Mouse (Mus musculus) G1E-ER4 (cell line): Measurements from ENCODE around the gene Blm. TPM values are rescaled to one million over a fixed set of nuclear protein-coding genes. Genes with fewer than 3 reads are reported as not detected.

Experiments
- GATA1 ChIP-seq: IDR thresholded peaks from one replicate; pipeline ENCODE4 v1.8.0; 2012; ENCODE audit warnings: low read length, inconsistent platforms
- polyA plus RNA-seq: library from polyadenylated mRNA; stranded (reverse); fragments of >175 nt; gene quantifications from 2 replicates; pipeline ENCODE4 v1.2.3, GENCODE M21; 2012

The Blm gene
- polyA plus RNA-seq, 1 experiment, result 215 TPM

GRCm38 (mm10) chr7:80412781-80413180 lies 122.1 kb downstream of the Blm start:
- no peak for TF ChIP-seq GATA1

- no peak for TF ChIP-seq GATA1
These were observed 122.6 kb downstream of the Blm start for GRCm38 (mm10) chr7:80412279-80412678.

- no peak for TF ChIP-seq GATA1
These were observed 124.5 kb downstream of the Blm start for GRCm38 (mm10) chr7:80410380-80410779.

- TF ChIP-seq GATA1, result no peak
These were observed 127.2 kb downstream of the Blm start for GRCm38 (mm10) chr7:80407712-80408111.

GRCm38 (mm10) chr7:80406186-80406585 lies 128.7 kb downstream of the Blm start:
- TF ChIP-seq GATA1, result no peak

GRCm38 (mm10) chr7:80405188-80405695 lies 129.7 kb downstream of the Blm start, which contains the start of gene Furin:
TSS of gene Furin (minus strand) at chr7:80405436.
- TF ChIP-seq GATA1, result no peak

Other genes with a start within 250 kb of the Blm start
- gene Prc1, start 240.7 kb downstream of the Blm start, polyA plus RNA-seq, result 18.3 and 22.7 TPM in 2 replicates
- gene Rccd1, start 210.7 kb downstream of the Blm start, polyA plus RNA-seq, result 22.2 and 24.7 TPM in 2 replicates
- 51.5 and 61.6 TPM in 2 replicates for gene Unc45a, start 194.1 kb downstream of the Blm start, polyA plus RNA-seq
- gene Hddc3, start 192.0 kb downstream of the Blm start, polyA plus RNA-seq, result 84.0 and 146 TPM in 2 replicates
- gene Man2a2, start 163.7 kb downstream of the Blm start, polyA plus RNA-seq, result 23.0 and 31.2 TPM in 2 replicates
- 0.70 and 0.98 TPM in 2 replicates for gene Fes, start 147.2 kb downstream of the Blm start, polyA plus RNA-seq
- 123 TPM in 2 replicates for gene Furin, start 129.7 kb downstream of the Blm start, polyA plus RNA-seq
- 43.6 and 57.2 TPM in 2 replicates for gene Crtc3, start 153.8 kb upstream of the Blm start, polyA plus RNA-seq